Mouse (Mus musculus) right cerebral cortex, adult 2 months (tissue): ENCODE measurements around the gene Grb14.

Source experiments
- DNase-seq, 2 experiments: peaks; one replicate each; pipeline ENCODE4 v3.0.0; 2021 to 2022; ENCODE audit warnings: low spot score in 2 of 2

Gene Grb14

GRCm38 (mm10) chr2:64878275-64878674, 146.5 kb downstream of the Grb14 start:
- no peak for DNase-seq
